Mouse (Mus musculus) olfactory bulb, adult 2 months (tissue): Measurements from ENCODE around the gene Pitx2.

Source experiments
- CTCF ChIP-seq: fragments of 200-500 bp; IDR thresholded peaks from 2 replicates; pipeline ENCODE4 v1.5.1; 2012; ENCODE audit warnings: low read depth, mild to moderate bottlenecking, low read length, moderate library complexity; ENCODE audit not compliant: insufficient read depth
- POLR2A ChIP-seq: fragments of 200-500 bp; IDR thresholded peaks from 2 replicates; pipeline ENCODE4 v1.6.1; 2012; ENCODE audit warnings: mild to moderate bottlenecking, low read depth, low read length, moderate library complexity; ENCODE audit not compliant: insufficient read depth

DNA sequence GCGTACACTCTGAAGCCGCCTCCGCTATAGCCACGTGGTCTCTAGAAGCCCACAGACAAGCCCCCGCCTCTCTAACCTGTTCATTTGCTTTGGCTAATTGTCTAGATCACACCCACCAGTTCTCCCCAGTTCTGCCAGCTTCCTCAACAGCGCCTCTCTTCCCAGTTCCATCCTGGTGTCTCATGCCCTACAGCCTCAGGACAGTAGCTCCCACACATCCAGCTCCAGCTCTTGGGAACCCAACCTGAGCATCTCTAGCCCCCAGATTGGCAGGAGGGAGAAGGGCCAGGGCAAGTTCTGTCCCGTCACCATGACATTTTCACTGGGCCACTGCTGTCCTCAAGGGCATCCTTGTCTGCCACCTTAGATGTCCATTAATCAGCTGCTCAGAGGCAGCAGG is 29.3 kb upstream of the Pitx2 start:
- TF ChIP-seq CTCF (no peak), POLR2A (no peak)
